Mouse (Mus musculus) ES-E14 (cell line): ENCODE results near the gene Slc17a7.

Source experiments
- CHD2 ChIP-seq: IDR thresholded peaks from 2 replicates; pipeline ENCODE4 v1.6.1; 2014; ENCODE audit warnings: mild to moderate bottlenecking, low read depth, low read length, inconsistent platforms
- HCFC1 ChIP-seq: IDR thresholded peaks from 2 replicates; pipeline ENCODE4 v1.6.1; 2012; ENCODE audit warnings: low read length, inconsistent platforms, borderline replicate concordance; ENCODE audit not compliant: insufficient read depth
- MAFK ChIP-seq: IDR thresholded peaks from 2 replicates; pipeline ENCODE4 v1.6.1; 2014; ENCODE audit warnings: mild to moderate bottlenecking, low read depth, low read length, inconsistent platforms; ENCODE audit not compliant: insufficient read depth
- ZC3H11A ChIP-seq: IDR thresholded peaks from 2 replicates; pipeline ENCODE4 v1.6.1; 2012; ENCODE audit warnings: low read depth, mild to moderate bottlenecking, inconsistent platforms, low read length, borderline replicate concordance
- ZNF384 ChIP-seq: IDR thresholded peaks from 2 replicates; pipeline ENCODE4 v1.6.1; 2012; ENCODE audit warnings: low read depth, low read length, inconsistent platforms

GRCm38 (mm10) chr7:45134544-45135026, 29.2 kb upstream of the Slc17a7 start:
- TF ChIP-seq ZC3H11A = no peak
- TF ChIP-seq MAFK = no peak
- no peak for TF ChIP-seq HCFC1
- no peak for TF ChIP-seq ZNF384
- TF ChIP-seq CHD2 = no peak
